Mouse (Mus musculus) bone marrow, adult 2 months (tissue): Measurements from ENCODE around the gene Csf1.

Experiments
- CTCF ChIP-seq: fragments of 200-500 bp; IDR thresholded peaks from 2 replicates; pipeline ENCODE4 v1.5.1; 2011; ENCODE audit warnings: low read length, control low read depth; ENCODE audit not compliant: control insufficient read depth, insufficient read depth
- POLR2A ChIP-seq: fragments of 200-500 bp; IDR thresholded peaks from 2 replicates; pipeline ENCODE4 v1.6.1; 2011; ENCODE audit warnings: low read depth, mild to moderate bottlenecking, control low read depth, low read length, borderline replicate concordance; ENCODE audit not compliant: control insufficient read depth

- TF ChIP-seq POLR2A: no peak
- no peak for TF ChIP-seq CTCF
Observed at GRCm38 (mm10) chr3:107760771-107761170, 502 bp upstream of the Csf1 start.
